ENCODE assay signal across 14 mouse cellular contexts in genomic region chr8:114684046-114684702, GRCm38 (mm10).
DNase-seq lines count a peak whose midpoint lies in the region; ATAC-seq and TF ChIP-seq lines count a peak whose summit lies in the region.
"Had no signal": no experiment of that assay in that cellular context is flagged by ENCODE, and none has a peak within 500 bp of the region (broad histone marks: within the 10 kb centered on the region; RNA-seq: fewer than 3 reads in every experiment).

No protein-coding gene starts in this region.

- H3K4me3 ChIP-seq in left cerebral cortex, adult 2 months: no peak overlapping the region
- no peak overlapping the region for H3K4me3 ChIP-seq in stomach, embryonic 15.5 days (replicated peaks)
- H3K4me3 ChIP-seq: midbrain, embryonic 13.5 days; neural tube, embryonic 15.5 days had no signal

- TF ChIP-seq CTCF in left cerebral cortex, adult 2 months (IDR thresholded peaks at IDR 0.05): no peak

- peak; percentile 9 to 16 for DNase-seq in frontal cortex, postnatal 36 days (ENCODE audit: low spot score in 2 of 2)
- no peak for DNase-seq in frontal cortex, postnatal 14 days (ENCODE audit: low spot score in 2 of 2)
- DNase-seq in left cerebral cortex, adult 2 months (ENCODE audit: extremely low spot score in 1 of 2, low spot score in 2 of 2): no peak
- DNase-seq in left cerebral cortex, adult 8-10 months (ENCODE audit: low spot score in 2 of 2): no peak
- DNase-seq in left cerebral cortex, postnatal 14 days (ENCODE audit: low spot score in 2 of 2): peak; percentile 19 to 59
- DNase-seq in T-cell, adult 2 months (ENCODE audit: low spot score): no peak
- DNase-seq in kidney, adult 8-10 months: no peak
- DNase-seq: adrenal gland, postnatal 25 days; B cell, adult 2 months; thymus, postnatal 25 days had no signal

- intact Hi-C loops in left cerebral cortex, adult 2 months (cut with DNase I): no loop called here
- intact Hi-C loops in left cerebral cortex, postnatal 14 days (cut with DNase I): no loop called here

- no peak overlapping the region for H3K4me2 ChIP-seq in stomach, embryonic 15.5 days
- H3K4me2 ChIP-seq: liver, embryonic 11.5 days; midbrain, embryonic 13.5 days; neural tube, embryonic 15.5 days had no signal

- WGBS in stomach, embryonic 15.5 days: 47% methylated on average over 11 of the region's 11 CpGs

- H3K4me1 ChIP-seq in stomach, embryonic 15.5 days: peaks cover 30% of the 10 kb centered on the region

- no peaks in the 10 kb centered on the region for H3K27me3 ChIP-seq in stomach, embryonic 15.5 days (replicated peaks)
- H3K27me3 ChIP-seq: midbrain, embryonic 13.5 days; neural tube, embryonic 15.5 days had no signal

- H3K27ac ChIP-seq in left cerebral cortex, adult 2 months: peak overlapping the region; percentile 40; the same call in 1 of the 2 replicates
- H3K27ac ChIP-seq in stomach, embryonic 15.5 days: peak overlapping the region; percentile 76
- H3K27ac ChIP-seq: midbrain, embryonic 13.5 days; neural tube, embryonic 15.5 days had no signal

- H3K9me3 ChIP-seq in stomach, embryonic 15.5 days: no peaks in the 10 kb centered on the region
- H3K9me3 ChIP-seq: midbrain, embryonic 13.5 days; neural tube, embryonic 15.5 days had no signal

- no peak for ATAC-seq in stomach, embryonic 15.5 days (ENCODE audit: insufficient read depth, low FRiP score, low read depth)
- ATAC-seq: midbrain, embryonic 13.5 days had no signal

- H3K9ac ChIP-seq in stomach, embryonic 15.5 days: no peak overlapping the region
- H3K9ac ChIP-seq: midbrain, embryonic 13.5 days; neural tube, embryonic 15.5 days had no signal

- H3K36me3 ChIP-seq in stomach, embryonic 15.5 days: no peaks in the 10 kb centered on the region
- H3K36me3 ChIP-seq: midbrain, embryonic 13.5 days; neural tube, embryonic 15.5 days had no signal

Comparison
In these comparisons a context has a peak if more than half of its experiments do, and no peak if none do; other contexts are left out.
1. DNase-seq: peak in frontal cortex, postnatal 36 days (2 of 2) and left cerebral cortex, postnatal 14 days (2 of 2); none in frontal cortex, postnatal 14 days (0 of 2), left cerebral cortex, adult 2 months (0 of 2), left cerebral cortex, adult 8-10 months (0 of 2), T-cell, adult 2 months (single experiment) and kidney, adult 8-10 months (0 of 2).